ENCODE assay signal across 24 mouse cellular contexts in the genomic region with DNA sequence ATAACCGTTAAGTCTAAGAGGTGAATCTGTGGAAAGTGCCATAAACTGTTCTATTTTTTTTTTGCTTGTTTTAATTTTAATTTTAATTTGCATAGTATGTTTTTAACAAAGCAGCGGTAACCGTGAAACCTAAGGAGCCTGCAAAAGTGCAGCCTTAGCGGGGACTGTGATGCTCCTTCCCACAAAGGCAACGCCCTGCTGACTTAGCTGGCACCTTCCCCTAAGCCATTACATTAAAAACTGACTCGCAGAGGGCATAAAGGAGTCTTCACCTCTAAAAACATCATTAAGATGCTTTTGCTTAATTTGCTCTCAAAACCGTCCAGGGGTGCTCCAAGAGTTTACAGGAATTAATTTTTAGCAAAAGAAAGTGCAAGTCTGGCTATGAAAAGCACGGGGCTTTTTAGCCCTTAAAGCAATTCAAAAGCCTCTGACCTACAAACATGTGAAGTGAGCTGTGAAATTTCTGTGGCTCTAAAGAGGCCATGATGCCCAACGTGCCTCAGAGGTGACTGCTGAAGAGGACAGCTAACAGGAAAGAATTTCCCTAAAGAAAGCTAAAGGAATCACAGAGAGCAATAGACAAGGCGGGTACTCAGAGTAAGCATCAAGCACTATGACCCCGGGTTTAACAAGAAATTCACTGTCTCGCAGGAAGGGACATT. TPM values are rescaled to one million over a fixed set of nuclear protein-coding genes. Genes with fewer than 3 reads are reported as not detected.
DNase-seq lines count a peak whose midpoint lies in the region; ATAC-seq and TF ChIP-seq lines count a peak whose summit lies in the region.
"Had no signal": no experiment of that assay in that cellular context is flagged by ENCODE, and none has a peak within 500 bp of the region (broad histone marks: within the 10 kb centered on the region; RNA-seq: fewer than 3 reads in every experiment).

No protein-coding gene starts in this region.

- H3K36me3 ChIP-seq in hindbrain, embryonic 11.5 days (ENCODE audit: control insufficient read depth, insufficient read depth, low read length) = no peaks in the 10 kb centered on the region
- H3K36me3 ChIP-seq in hindbrain, embryonic 13.5 days = no peaks in the 10 kb centered on the region
- H3K36me3 ChIP-seq: heart, embryonic 12.5 days; limb, embryonic 15.5 days; neural tube, embryonic 12.5 days had no signal

- WGBS in hindbrain, embryonic 11.5 days = 44% methylated on average over 12 of the region's 12 CpGs
- 29% methylated on average over 12 of the region's 12 CpGs for WGBS in hindbrain, embryonic 13.5 days

- TF ChIP-seq POLR2A in brain, embryonic 14.5 days (IDR thresholded peaks at IDR 0.05; ENCODE audit: borderline replicate concordance, extremely low read depth, insufficient read depth, insufficient read length, poor library complexity, severe bottlenecking) = no peak

- H3K27ac ChIP-seq in hindbrain, embryonic 11.5 days (ENCODE audit: low read depth, low read length) = no peak overlapping the region
- no peak overlapping the region for H3K27ac ChIP-seq in hindbrain, embryonic 13.5 days
- H3K27ac ChIP-seq: layer of hippocampus, adult 2 months; limb, embryonic 15.5 days; neural tube, embryonic 12.5 days had no signal

- H3K4me1 ChIP-seq in hindbrain, embryonic 11.5 days (replicated peaks; ENCODE audit: control insufficient read depth, insufficient read depth, low read length) = no peaks in the 10 kb centered on the region
- H3K4me1 ChIP-seq in hindbrain, embryonic 13.5 days (replicated peaks) = no peaks in the 10 kb centered on the region; the same call in 1 of the 2 replicates
- H3K4me1 ChIP-seq: heart, embryonic 12.5 days; limb, embryonic 15.5 days; neural tube, embryonic 12.5 days had no signal

- no peak overlapping the region for H3K9ac ChIP-seq in hindbrain, embryonic 11.5 days (ENCODE audit: low read depth, low read length)
- H3K9ac ChIP-seq in hindbrain, embryonic 13.5 days = no peak overlapping the region
- H3K9ac ChIP-seq: forebrain, postnatal 0 days; heart, embryonic 12.5 days; limb, embryonic 15.5 days; neural tube, embryonic 12.5 days had no signal

- DNase-seq in hindbrain, embryonic 11.5 days (ENCODE audit: low spot score) = peak; percentile 8
- DNase-seq in brain, embryonic 14.5 days (ENCODE audit: low read depth) = peak; percentile 7
- DNase-seq in cerebellum, adult 8-10 months = peak; percentile 38
- peak; percentile 18 for DNase-seq in embryo, embryonic 10.5 days (ENCODE audit: low spot score)
- DNase-seq in frontal cortex, postnatal 36 days (ENCODE audit: low spot score in 2 of 2) = no peak
- DNase-seq in adrenal gland, postnatal 25 days = no peak
- no peak for DNase-seq in lung, postnatal 36 days
- DNase-seq: forebrain, postnatal 0 days; heart, postnatal 14 days; kidney, adult 18-20 months; kidney, postnatal 14 days; layer of hippocampus, postnatal 36 days; thymus, postnatal 25 days had no signal

- ATAC-seq in hindbrain, embryonic 11.5 days (ENCODE audit: low FRiP score) = peak; percentile 43; the same call in 1 of the 2 replicates
- ATAC-seq in hindbrain, embryonic 13.5 days (ENCODE audit: low FRiP score) = no peak
- ATAC-seq: forebrain, postnatal 0 days had no signal

- no peaks in the 10 kb centered on the region for H3K9me3 ChIP-seq in hindbrain, embryonic 11.5 days (ENCODE audit: control insufficient read depth, low read length)
- H3K9me3 ChIP-seq in hindbrain, embryonic 13.5 days = no peaks in the 10 kb centered on the region
- H3K9me3 ChIP-seq: heart, embryonic 12.5 days; limb, embryonic 15.5 days; neural tube, embryonic 12.5 days had no signal

- no peak for TF ChIP-seq CTCF in brain, embryonic 14.5 days (IDR thresholded peaks at IDR 0.05; ENCODE audit: borderline replicate concordance, extremely low read depth, insufficient read depth, insufficient read length)

- H3K4me3 ChIP-seq in hindbrain, embryonic 11.5 days (ENCODE audit: low read depth, low read length) = no peak overlapping the region
- no peak overlapping the region for H3K4me3 ChIP-seq in hindbrain, embryonic 13.5 days
- H3K4me3 ChIP-seq: heart, embryonic 12.5 days; layer of hippocampus, adult 2 months; limb, embryonic 15.5 days; neural tube, embryonic 12.5 days had no signal

- no peak overlapping the region for H3K4me2 ChIP-seq in hindbrain, embryonic 11.5 days (replicated peaks; ENCODE audit: low read depth, low read length)
- H3K4me2 ChIP-seq in hindbrain, embryonic 13.5 days = no peak overlapping the region
- H3K4me2 ChIP-seq: heart, embryonic 12.5 days; limb, embryonic 15.5 days; neural tube, embryonic 12.5 days had no signal

- H3K27me3 ChIP-seq in hindbrain, embryonic 11.5 days (ENCODE audit: control insufficient read depth, insufficient read depth, low read length) = no peaks in the 10 kb centered on the region
- H3K27me3 ChIP-seq in hindbrain, embryonic 13.5 days = no peaks in the 10 kb centered on the region
- H3K27me3 ChIP-seq: heart, embryonic 12.5 days; limb, embryonic 15.5 days; neural tube, embryonic 12.5 days had no signal

RNA-seq across cellular contexts. Expression of gene Kctd8, which starts 16.8 kb away (rescaled TPM):
- polyA plus RNA-seq in hindbrain, embryonic 11.5 days (2014; fragmentation: Nextera tagmentation; extraction: Ambion mirVana) = 2.2 and 2.4 TPM in 2 replicates
- 13.4 and 14.0 TPM in 2 replicates for polyA plus RNA-seq in hindbrain, embryonic 13.5 days (2015; fragmentation: Nextera tagmentation; extraction: Ambion mirVana)
- 9.1 and 11.7 TPM in 2 replicates for polyA plus RNA-seq in brain, embryonic 14.5 days (2012; rRNA removed)
- 0.36 TPM in 1 of 2 replicates, not detected in the other for total RNA-seq in adrenal gland, postnatal 25 days (2021)
- total RNA-seq: common myeloid progenitor, adult 5-6 weeks; gastrocnemius, adult 8-10 months; granulocyte monocyte progenitor cell, adult 5-6 weeks had no signal
- polyA plus RNA-seq: C2C12; liver, embryonic 16.5 days; testis, adult 2 months had no signal

Comparison
In these comparisons a context has a peak if more than half of its experiments do, and no peak if none do; other contexts are left out.
1. DNase-seq: peak in hindbrain, embryonic 11.5 days (single experiment), brain, embryonic 14.5 days (single experiment), cerebellum, adult 8-10 months (single experiment) and embryo, embryonic 10.5 days (single experiment); none in frontal cortex, postnatal 36 days (0 of 2), adrenal gland, postnatal 25 days (single experiment) and lung, postnatal 36 days (single experiment).